Comparison of ENCODE assay signal across 14 mouse cellular contexts in the genomic region with DNA sequence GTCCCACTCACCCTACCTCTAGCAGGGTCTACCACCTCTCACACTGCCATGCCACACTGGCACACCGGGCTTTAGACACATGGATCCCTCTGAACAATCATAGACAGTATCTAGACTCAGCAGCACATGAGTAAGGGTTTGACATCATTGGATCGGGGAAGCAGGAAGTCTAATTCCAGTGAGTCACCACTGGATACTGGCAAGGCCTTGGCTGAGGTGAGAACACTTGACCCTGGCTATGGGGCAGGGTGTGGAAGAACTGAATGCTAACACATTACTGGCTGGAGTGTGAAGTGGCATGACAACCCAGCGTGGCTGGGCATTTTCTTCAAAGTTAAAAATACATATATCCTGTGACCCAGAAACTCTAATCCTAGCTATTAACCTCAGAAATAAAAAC.
DNase-seq lines count a peak whose midpoint lies in the region.
"Had no signal": no experiment of that assay in that cellular context is flagged by ENCODE, and none has a peak within 500 bp of the region (broad histone marks: within the 10 kb centered on the region; RNA-seq: fewer than 3 reads in every experiment).

No protein-coding gene starts in this region.

- DNase-seq in adrenal gland, adult 2 months: peak; percentile 48
- DNase-seq in adrenal gland, adult 18-20 months (ENCODE audit: low spot score in 2 of 2): no peak
- DNase-seq in 3134 (ENCODE audit: extremely low read depth, insufficient read length, low spot score): peak; percentile 73
- DNase-seq in adipocyte (ENCODE audit: low spot score): peak; percentile 40
- peak; percentile 44 for DNase-seq in lung, postnatal 25 days (ENCODE audit: low spot score)
- DNase-seq in thymus, postnatal 10 days (ENCODE audit: low spot score in 2 of 2): no peak
- DNase-seq in gastrocnemius, adult 18-20 months (ENCODE audit: low spot score): no peak
- DNase-seq: cerebellum, adult 9-11 months; gastrocnemius, adult 2 months; kidney, adult 2 months; kidney, postnatal 10 days; left cerebral cortex, postnatal 4 days; liver; thymus, postnatal 25 days had no signal

Comparison
In these comparisons a context has a peak if more than half of its experiments do, and no peak if none do; other contexts are left out.
1. DNase-seq: peak in adrenal gland, adult 2 months (single experiment), 3134 (single experiment), adipocyte (single experiment) and lung, postnatal 25 days (single experiment); none in adrenal gland, adult 18-20 months (0 of 2), thymus, postnatal 10 days (0 of 2) and gastrocnemius, adult 18-20 months (single experiment).